Mouse (Mus musculus) midbrain, embryonic 16.5 days (tissue): ENCODE data around the gene Hsd3b5. TPM values are rescaled to one million over a fixed set of nuclear protein-coding genes. Genes with fewer than 3 reads are reported as not detected.
A peak's percentile ranks its signal among the peaks of the same experiment; 100 is the strongest.
"Not testable (repeated sequence)": the region's sequence is repeated elsewhere in the genome, so short reads cannot be mapped to it uniquely, and the experiment has no call there.

ENCODE experiments used
- ATAC-seq: fragments of 200-750 bp; cut with Nextera tagmentation; 2 replicates; pipeline ENCODE4 v1.8.0; 2017; ENCODE audit warnings: moderate TSS enrichment
- H3K27ac ChIP-seq: fragments of 300-500 bp; sonication (generic); 2 replicates; pipeline ENCODE4 v1.5.1; 2014; ENCODE audit warnings: mild to moderate bottlenecking, low read length, mixed read lengths
- H3K27me3 ChIP-seq: fragments of 300-500 bp; sonication (generic); 2 replicates; pipeline ENCODE4 v1.6.1; 2014; ENCODE audit warnings: low read depth, low read length, mixed read lengths; ENCODE audit not compliant: control insufficient read depth, insufficient read depth
- H3K36me3 ChIP-seq: fragments of 300-500 bp; sonication (generic); 2 replicates; pipeline ENCODE4 v1.6.1; 2014; ENCODE audit warnings: mild to moderate bottlenecking, low read length, moderate library complexity, mixed read lengths; ENCODE audit not compliant: control insufficient read depth, insufficient read depth
- H3K4me1 ChIP-seq: fragments of 300-500 bp; sonication (generic); 2 replicates; pipeline ENCODE4 v1.6.1; 2014; ENCODE audit warnings: mild to moderate bottlenecking, low read length, mixed read lengths; ENCODE audit not compliant: control insufficient read depth, insufficient read depth
- H3K4me2 ChIP-seq: fragments of 300-500 bp; sonication (generic); 2 replicates; pipeline ENCODE4 v1.6.1; 2014; ENCODE audit warnings: mild to moderate bottlenecking, low read length, mixed read lengths
- H3K4me3 ChIP-seq: fragments of 300-500 bp; sonication (generic); 2 replicates; pipeline ENCODE4 v1.5.1; 2014; ENCODE audit warnings: low read depth, mild to moderate bottlenecking, low read length, moderate library complexity, mixed read lengths
- H3K9ac ChIP-seq: fragments of 300-500 bp; sonication (generic); 2 replicates; pipeline ENCODE4 v1.6.1; 2014; ENCODE audit warnings: low read depth, low read length, mixed read lengths
- H3K9me3 ChIP-seq: fragments of 300-500 bp; sonication (generic); replicated peaks from 2 replicates; pipeline ENCODE4 v1.6.1; 2014; ENCODE audit warnings: mild to moderate bottlenecking, low read length, mixed read lengths; ENCODE audit not compliant: control insufficient read depth, poor library complexity, severe bottlenecking
- WGBS: fragments of 180-500 bp; shearing (Covaris S2); extraction: QIAGEN DNeasy Blood & Tissue Kit; methylation state at CpG from one replicate; pipeline ENCODE4 v1.1.7; 2014; 5-methylcytosine and 5-hydroxymethylcytosine counted together
- polyA plus RNA-seq: library from polyadenylated mRNA; unstranded; fragments of >200 nt; fragmentation: Nextera tagmentation; extraction: Ambion mirVana; gene quantifications from 2 replicates; pipeline ENCODE4 v1.2.1, GENCODE M21; 2015

The Hsd3b5 gene
- not detected in 2 replicates for polyA plus RNA-seq

GRCm38 (mm10) chr3:98630152-98630551, at the start of gene Hsd3b5:
Hsd3b5 (minus strand) TSS chr3:98630252.
- Histone ChIP-seq H3K27me3 (no peaks in the 10 kb centered on the region), H3K4me1 (no peaks in the 10 kb centered on the region), H3K9ac (no peak within 1 kb of the TSS), H3K27ac (no peak within 1 kb of the TSS), H3K4me3 (no peak within 1 kb of the TSS), H3K4me2 (no peak within 1 kb of the TSS), H3K9me3 (no peaks in the 10 kb centered on the region), H3K36me3 (no peaks in the 10 kb centered on the region)
- no peak for ATAC-seq

DNA sequence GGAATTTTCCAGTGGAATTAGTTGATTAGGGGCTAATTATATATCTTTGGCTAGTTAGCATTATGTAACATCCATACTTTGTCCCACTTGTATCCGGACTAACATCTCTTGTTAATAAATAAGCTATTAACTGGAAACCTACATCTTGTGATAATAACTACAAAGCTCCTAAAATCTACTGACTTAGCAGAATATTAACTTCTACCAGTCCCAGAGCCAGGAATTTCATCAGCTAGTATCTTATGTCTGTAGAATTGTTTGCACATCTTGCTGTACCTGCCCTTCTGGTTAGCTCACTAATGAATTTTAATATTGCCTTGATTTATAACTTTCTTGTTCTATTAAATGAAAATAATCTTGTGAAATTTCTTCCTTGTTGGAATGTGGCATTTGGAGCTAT, 5.1 kb upstream of the Hsd3b5 start:
- Histone ChIP-seq H3K27ac (no peak overlapping the region), H3K9ac (no peak overlapping the region), H3K4me1 (no peaks in the 10 kb centered on the region), H3K4me3 (no peak overlapping the region), H3K27me3 (no peaks in the 10 kb centered on the region), H3K4me2 (no peak overlapping the region), H3K9me3 (no peaks in the 10 kb centered on the region), H3K36me3 (no peaks in the 10 kb centered on the region)
- WGBS: 90% methylated on average over 1 of the region's 1 CpGs
- ATAC-seq: no peak

DNA sequence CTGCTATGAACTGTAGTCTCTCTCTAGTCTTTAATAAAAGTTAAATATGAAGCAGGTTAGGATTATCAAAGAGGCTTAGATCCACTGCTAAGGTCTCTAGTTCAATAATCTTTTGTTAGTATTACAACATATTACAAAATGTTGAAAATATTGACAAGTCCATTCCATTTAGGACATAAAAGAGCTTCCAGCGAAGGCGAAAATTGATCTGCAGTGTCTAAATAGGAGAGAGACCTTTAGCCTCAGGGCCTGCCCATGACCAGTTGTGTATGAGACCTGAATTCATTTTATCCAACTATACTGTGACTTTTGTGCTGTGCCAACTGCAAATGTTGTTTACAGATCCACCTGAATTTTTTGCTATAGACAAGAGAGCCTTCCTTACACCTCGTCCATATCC, 419 bp downstream of the Hsd3b5 start:
- Histone ChIP-seq H3K4me1 (no peaks in the 10 kb centered on the region), H3K27me3 (no peaks in the 10 kb centered on the region), H3K36me3 (no peaks in the 10 kb centered on the region), H3K9ac (no peak overlapping the region), H3K9me3 (no peaks in the 10 kb centered on the region), H3K4me3 (no peak overlapping the region), H3K27ac (no peak overlapping the region), H3K4me2 (no peak overlapping the region)
- WGBS: 88% methylated on average over 3 of the region's 3 CpGs
- ATAC-seq: no peak

- H3K4me1 ChIP-seq, H3K9me3 ChIP-seq, H3K27me3 ChIP-seq, ATAC-seq, H3K4me2 ChIP-seq, H3K27ac ChIP-seq, H3K9ac ChIP-seq, H3K4me3 ChIP-seq, H3K36me3 ChIP-seq: not testable (repeated sequence)
- 40% methylated on average over 1 of the region's 1 CpGs for WGBS
Measured at GRCm38 (mm10) chr3:98616786-98617185, 13.3 kb downstream of the Hsd3b5 start.

- H3K27me3 ChIP-seq, H3K9ac ChIP-seq, H3K4me2 ChIP-seq, H3K9me3 ChIP-seq, H3K27ac ChIP-seq, H3K4me3 ChIP-seq, H3K4me1 ChIP-seq, H3K36me3 ChIP-seq: not testable (repeated sequence)
- ATAC-seq: peak; percentile 42; the same call in 1 of the 2 replicates
- 23% methylated on average over 2 of the region's 2 CpGs for WGBS
Measured at GRCm38 (mm10) chr3:98616244-98616643, 13.8 kb downstream of the Hsd3b5 start.

DNA sequence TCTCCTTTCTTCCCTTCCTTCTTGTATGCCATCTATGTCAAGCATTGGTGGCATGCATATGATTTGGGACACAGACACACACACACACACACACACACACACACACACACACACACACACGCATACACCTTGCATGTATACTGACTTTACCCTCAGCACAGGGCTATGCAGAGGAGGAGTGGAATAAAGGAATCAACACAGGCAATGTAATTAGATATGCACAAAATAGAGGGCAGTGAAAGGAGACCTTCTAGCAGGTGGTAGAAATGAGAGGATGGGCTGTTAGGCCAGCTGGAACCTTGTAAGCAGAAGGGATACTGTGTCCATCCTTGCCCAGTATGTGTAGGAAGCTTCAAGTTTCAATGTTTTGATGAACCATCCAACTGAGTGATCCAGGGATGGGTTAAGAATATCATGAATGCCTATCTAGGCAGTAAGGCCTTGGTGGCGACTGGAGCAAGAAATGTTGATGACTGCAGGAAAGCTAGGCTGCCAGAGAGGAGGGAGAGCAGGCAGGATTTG, 15.6 kb downstream of the Hsd3b5 start:
- H3K27ac ChIP-seq, H3K4me1 ChIP-seq, H3K9ac ChIP-seq, H3K9me3 ChIP-seq, H3K4me2 ChIP-seq, H3K4me3 ChIP-seq, H3K27me3 ChIP-seq, ATAC-seq, H3K36me3 ChIP-seq: not testable (repeated sequence)
- 76% methylated on average over 2 of the region's 2 CpGs for WGBS

DNA sequence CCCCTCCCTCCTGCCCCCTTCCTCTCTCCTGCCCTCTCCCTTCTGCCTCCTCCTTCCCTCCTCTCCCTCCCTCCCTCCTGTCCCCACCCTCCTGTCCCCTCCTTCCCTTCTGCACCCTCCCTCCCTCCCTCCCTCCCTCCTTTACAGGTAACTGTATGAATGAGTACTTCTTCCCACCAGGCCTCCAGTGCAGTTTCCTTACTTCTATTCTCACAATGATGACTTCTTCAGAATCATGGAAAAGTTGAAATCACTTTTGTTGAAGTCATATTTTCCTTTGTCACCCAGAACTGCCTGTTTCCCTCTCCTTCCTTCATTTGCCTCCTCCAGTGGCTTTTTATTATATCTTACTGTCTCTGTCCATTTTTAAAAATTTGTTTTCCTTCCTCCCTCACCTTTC, 16.1 kb downstream of the Hsd3b5 start:
- ATAC-seq: no peak

DNA sequence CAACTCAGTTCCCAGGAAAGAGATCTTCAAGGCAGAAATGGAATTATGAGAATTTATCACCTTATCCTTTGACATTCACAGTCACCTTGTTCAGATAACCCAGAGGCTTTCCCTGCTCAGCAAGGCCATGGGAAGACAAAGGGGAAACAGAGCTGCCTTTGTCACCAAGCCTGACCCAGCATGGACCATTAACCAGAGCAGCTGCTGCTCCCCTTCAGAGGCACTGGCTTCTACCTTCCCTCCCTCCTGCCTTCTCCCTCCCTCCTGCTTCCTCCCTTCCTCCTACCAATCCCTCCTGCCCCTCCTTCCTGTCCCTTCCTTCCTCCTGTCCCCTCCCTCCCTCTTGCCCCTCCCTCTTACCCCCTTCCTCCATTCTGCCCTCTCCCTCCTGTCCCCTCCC, 16.5 kb downstream of the Hsd3b5 start:
- not testable (repeated sequence) for H3K9ac ChIP-seq, H3K27me3 ChIP-seq, H3K9me3 ChIP-seq, ATAC-seq, H3K27ac ChIP-seq, H3K4me3 ChIP-seq, H3K4me2 ChIP-seq, H3K4me1 ChIP-seq, H3K36me3 ChIP-seq

More for the DNA sequence above, 16.1 kb downstream of the Hsd3b5 start:
- Histone ChIP-seq H3K4me2 (no peak overlapping the region), H3K27me3 (no peaks in the 10 kb centered on the region), H3K9ac (no peak overlapping the region), H3K4me3 (no peak overlapping the region), H3K36me3 (no peaks in the 10 kb centered on the region), H3K27ac (no peak overlapping the region), H3K4me1 (no peaks in the 10 kb centered on the region), H3K9me3 (no peaks in the 10 kb centered on the region)

GRCm38 (mm10) chr3:98588707-98589106, 41.3 kb downstream of the Hsd3b5 start, which contains the start of gene Gm10681:
Gm10681 (minus strand) TSS chr3:98588807.
- Histone ChIP-seq H3K27me3 (no peaks in the 10 kb centered on the region), H3K9me3 (no peaks in the 10 kb centered on the region), H3K4me3 (no peak within 1 kb of the TSS), H3K9ac (no peak within 1 kb of the TSS), H3K27ac (no peak within 1 kb of the TSS), H3K4me2 (no peak within 1 kb of the TSS), H3K36me3 (no peaks in the 10 kb centered on the region), H3K4me1 (no peaks in the 10 kb centered on the region)
- no peak for ATAC-seq

DNA sequence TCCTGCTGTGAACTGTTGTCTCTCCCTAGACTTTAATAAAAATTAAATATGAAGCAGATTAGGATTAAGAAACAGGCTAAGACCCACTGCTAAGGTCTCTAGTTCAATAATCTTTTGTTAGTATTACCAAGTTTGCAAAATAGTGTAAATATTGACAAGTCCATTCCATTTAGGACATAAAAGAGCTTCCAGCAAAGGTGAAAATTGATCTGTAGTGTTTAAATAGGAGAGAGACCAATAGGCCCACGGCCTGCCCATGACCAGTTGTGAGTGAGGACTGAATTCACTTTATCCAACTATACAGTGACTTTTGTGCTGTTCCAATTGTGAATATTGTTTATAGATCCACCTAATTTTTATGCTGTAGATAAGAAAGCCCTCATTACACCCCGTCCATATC, 42.3 kb downstream of the Hsd3b5 start:
- Histone ChIP-seq H3K4me1 (no peaks in the 10 kb centered on the region), H3K27ac (no peak overlapping the region), H3K9me3 (no peaks in the 10 kb centered on the region), H3K4me2 (no peak overlapping the region), H3K27me3 (no peaks in the 10 kb centered on the region), H3K9ac (no peak overlapping the region), H3K4me3 (no peak overlapping the region), H3K36me3 (no peaks in the 10 kb centered on the region)
- 89% methylated on average over 2 of the region's 2 CpGs for WGBS
- no peak for ATAC-seq
